Mouse (Mus musculus) skeletal muscle tissue, adult 2 months (tissue): ENCODE results near the gene Frmd4b.

Experiments used
- DNase-seq: peaks from one replicate; pipeline ENCODE4 v3.0.0-alpha.2; 2012; ENCODE audit warnings: low read depth, low spot score

The Frmd4b gene

GRCm38 (mm10) chr6:97580479-97581030 lies 36.8 kb downstream of the Frmd4b start:
- DNase-seq, result no peak

GRCm38 (mm10) chr6:97579704-97580103 lies 37.6 kb downstream of the Frmd4b start:
- no peak for DNase-seq

GRCm38 (mm10) chr6:97578210-97578609 lies 39.1 kb downstream of the Frmd4b start:
- no peak for DNase-seq

GRCm38 (mm10) chr6:97577349-97577748 lies 40.0 kb downstream of the Frmd4b start:
- no peak for DNase-seq

DNA sequence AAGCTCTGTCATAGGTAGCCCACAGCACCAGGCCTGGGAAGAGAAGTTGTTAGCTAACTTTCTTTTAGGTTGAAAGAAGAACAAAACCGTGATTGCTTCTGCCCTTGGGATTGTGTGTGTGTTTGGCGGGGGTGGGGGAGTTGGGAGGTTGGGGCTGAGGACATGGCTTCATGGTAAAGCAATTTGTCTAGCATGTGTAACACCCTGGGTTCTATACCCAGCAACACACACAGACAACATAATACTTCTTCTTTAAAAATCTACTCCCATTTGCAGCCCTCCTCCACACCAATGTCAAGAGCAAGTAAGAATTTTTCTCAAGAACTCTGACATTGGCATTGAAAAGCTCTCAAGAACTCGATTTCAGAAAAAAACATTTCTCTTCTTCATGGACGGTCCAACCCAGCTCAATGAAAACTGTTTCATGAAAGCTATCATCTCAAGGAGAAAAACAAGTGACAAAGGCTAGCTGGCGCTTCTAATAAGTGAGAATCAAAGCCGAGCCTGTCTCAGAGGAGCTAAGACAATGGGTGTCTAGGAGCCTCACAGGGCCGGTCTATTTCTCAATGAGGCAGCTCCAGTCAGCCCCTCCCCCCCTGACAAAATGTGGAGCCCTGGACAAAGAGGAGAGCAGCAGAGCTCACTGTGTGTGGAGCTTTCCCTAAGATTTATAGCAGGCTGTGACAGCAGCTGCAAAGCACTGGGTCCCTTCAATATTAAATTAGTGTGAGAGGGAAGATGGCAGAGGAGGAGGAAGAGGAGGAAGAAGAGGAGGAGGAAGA lies 40.6 kb downstream of the Frmd4b start:
- DNase-seq, result no peak

DNA sequence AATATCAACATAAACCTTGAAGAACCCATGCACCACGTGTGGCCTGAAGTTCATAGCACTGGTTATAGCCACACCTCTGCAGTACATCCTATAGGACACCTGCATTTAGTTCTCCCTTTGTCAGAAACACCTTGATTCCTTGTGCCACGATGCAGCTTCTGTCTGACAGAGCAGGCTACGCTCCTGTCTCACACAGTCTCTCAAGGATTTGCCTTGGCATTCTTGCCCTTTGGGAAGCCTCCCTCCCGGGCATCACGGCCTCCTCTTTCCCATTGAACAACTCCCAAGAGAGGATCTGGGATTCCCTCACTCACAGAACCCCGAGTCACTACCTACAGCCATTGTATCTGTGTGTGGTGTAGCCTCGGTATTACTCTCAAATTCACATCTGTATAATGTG lies 41.2 kb downstream of the Frmd4b start:
- DNase-seq, result no peak

DNA sequence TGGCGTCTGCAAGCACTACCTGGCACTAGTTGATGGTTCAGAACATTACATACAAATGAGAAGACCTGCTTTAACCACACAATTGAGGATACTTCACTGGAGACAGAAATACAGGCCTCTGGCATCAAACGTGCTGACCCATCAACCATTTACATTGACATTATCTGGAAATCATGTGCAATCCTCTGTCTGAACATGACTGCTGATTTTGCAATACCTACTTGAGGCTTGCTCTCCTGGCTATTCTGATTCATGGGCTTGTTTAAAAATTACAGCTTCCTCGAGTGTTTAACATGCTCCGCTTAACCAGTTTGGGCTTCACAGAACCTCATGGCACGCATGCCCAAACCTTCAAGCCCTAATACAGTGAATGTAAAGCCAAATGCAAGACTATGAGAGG lies 42.4 kb downstream of the Frmd4b start:
- DNase-seq, result no peak

DNA sequence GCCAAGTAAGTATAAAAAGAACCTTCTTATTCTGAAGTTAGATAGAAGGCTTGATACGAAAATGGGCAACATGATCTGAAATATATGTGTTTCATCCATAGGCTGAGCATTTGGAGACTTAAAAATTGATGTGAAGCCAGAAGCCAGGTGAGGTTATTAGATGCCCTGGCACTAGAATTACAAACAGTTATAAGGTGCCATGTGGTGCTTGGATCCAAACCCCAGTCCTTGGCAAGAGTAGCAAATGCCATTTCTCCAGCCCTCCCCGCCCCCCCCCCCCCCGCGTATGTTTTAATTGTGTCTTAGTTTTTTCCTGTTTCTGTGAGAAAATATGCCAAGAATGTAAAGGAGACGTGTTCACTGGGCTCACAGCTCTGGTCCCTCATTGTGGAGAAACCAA lies 45.1 kb downstream of the Frmd4b start:
- DNase-seq, result no peak

GRCm38 (mm10) chr6:97568538-97568937 lies 48.8 kb downstream of the Frmd4b start:
- no peak for DNase-seq

GRCm38 (mm10) chr6:97566746-97567145 lies 50.6 kb downstream of the Frmd4b start:
- no peak for DNase-seq

GRCm38 (mm10) chr6:97557147-97557546 lies 60.2 kb downstream of the Frmd4b start:
- DNase-seq, result no peak

DNA sequence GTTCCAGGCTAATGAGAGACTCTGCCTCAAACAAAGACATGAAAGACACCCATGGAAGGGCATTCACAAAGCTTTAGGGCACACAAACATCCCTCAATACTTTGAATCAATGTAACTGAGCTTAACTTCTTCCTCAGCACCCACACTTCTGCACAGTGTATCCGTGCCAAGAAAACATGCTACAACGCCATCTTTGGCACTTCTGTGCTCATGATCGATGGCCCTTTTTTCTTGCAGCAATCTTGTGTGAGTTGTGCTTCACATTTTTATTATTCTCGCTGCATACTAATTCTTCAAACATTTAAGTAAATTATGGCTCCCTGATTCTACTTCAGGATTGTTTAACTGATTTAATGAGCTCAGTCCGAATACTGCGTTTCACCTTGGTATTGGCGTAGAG lies 61.7 kb downstream of the Frmd4b start:
- no peak for DNase-seq

DNA sequence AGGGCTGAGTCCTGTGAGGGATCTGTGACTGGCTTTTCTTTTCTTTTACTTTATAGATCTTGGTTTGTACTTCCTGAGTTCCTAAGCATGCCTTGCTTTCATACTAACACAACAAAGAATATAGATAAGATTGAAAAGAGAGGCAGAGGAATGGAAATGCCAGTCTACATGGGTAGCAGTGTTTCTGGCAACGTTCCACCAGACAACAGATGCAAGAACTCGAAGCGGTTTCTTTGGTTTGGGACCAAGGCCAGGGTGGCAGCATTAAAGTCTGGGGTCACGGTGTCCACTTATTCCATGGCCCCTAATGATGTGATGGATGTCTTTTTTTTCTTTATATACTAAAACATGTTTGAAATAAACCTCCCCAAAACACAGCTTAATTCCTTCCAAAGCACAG lies 63.9 kb downstream of the Frmd4b start:
- no peak for DNase-seq

- DNase-seq, result no peak
These were observed 64.8 kb downstream of the Frmd4b start for GRCm38 (mm10) chr6:97552573-97552972.

DNA sequence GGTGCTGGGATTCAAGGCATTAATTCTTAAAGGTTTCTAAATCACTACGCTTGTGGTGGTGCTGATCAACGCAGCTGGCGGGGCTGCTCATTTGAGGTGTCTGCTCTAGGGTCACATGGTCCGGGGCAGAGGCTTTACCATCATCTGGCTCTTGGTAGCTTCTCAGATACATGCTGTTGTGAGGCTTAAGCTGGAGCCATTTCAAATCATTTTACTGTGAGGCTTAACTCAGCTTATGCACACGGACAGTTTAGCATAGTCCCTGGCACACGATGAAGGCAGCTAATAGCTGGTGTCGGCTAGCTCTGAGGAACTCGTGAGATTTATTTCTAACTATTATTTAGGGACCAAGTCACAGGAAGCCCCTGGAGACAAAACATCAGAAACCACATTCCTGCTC lies 65.5 kb downstream of the Frmd4b start:
- no peak for DNase-seq

DNA sequence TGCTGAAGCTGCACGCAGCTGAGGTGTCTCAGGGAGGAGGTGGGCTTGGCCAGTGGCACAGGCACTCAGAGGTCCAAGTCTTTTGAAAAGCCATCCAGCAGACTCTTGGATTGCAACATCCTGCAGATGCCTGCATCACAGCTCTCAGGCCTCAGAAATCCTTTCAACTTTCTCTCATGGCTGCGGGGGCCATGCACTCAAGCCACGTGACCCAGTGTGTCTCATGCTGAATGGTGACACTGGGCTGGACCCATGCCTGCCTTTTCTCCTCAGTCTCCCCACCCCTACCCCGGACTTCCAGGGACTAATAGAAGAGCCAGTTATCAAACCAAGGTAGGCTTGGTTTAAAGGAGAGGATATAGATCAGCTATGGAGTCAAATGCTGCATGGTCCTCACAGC lies 66.2 kb downstream of the Frmd4b start:
- DNase-seq, result no peak

- DNase-seq, result no peak
These were observed 76.9 kb downstream of the Frmd4b start for GRCm38 (mm10) chr6:97540458-97540857.

DNA sequence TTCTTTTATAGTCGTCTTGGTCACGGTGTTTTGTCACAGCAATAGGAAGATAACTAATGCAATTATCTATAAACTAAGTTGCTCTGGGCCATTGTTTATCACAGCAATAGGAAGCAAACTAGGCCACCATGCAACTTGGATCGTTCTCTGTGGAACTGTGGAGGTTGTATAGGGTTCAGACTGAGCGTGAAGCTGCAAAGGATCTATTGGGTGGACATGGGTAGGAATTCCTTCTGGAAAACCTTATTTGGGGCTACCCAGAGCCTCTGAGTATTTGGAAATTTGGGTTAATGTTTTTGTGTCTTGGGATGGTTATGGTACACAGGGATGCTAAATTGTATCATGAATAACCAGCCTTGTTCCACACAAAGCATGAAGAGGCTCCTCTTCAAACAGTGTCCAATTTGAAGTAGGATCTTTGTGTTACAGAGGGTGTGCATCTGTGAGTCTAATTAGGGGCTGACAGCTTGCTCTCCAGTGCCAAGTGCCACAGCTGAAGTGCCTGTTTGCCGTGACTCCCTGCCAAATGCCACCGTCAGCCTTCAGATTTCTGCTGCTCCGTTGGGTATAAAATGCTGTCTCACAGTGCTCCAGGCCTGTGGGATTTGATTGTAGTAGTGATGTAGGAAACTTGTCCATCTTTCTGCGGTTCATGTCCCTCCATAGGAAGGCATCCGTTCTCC lies 81.4 kb downstream of the Frmd4b start:
- DNase-seq, result no peak

DNA sequence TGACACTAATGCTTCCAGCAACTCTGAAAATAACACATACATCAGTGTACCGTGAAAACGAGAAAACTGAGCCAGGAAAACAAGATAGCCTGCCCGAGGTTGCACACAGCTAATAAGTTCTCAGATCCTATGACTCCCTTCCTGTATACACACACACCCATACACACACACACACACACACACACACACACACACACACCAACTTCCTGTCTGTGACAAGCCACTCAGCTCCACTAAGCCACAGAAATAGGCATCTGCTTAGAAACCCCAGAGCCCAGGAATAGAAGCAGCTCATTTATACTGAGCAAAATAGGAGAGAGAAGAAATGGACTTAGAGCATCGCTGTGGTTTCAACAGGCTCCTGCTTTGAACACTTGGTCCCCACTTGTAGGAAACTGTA lies 86.3 kb downstream of the Frmd4b start:
- DNase-seq, result no peak

DNA sequence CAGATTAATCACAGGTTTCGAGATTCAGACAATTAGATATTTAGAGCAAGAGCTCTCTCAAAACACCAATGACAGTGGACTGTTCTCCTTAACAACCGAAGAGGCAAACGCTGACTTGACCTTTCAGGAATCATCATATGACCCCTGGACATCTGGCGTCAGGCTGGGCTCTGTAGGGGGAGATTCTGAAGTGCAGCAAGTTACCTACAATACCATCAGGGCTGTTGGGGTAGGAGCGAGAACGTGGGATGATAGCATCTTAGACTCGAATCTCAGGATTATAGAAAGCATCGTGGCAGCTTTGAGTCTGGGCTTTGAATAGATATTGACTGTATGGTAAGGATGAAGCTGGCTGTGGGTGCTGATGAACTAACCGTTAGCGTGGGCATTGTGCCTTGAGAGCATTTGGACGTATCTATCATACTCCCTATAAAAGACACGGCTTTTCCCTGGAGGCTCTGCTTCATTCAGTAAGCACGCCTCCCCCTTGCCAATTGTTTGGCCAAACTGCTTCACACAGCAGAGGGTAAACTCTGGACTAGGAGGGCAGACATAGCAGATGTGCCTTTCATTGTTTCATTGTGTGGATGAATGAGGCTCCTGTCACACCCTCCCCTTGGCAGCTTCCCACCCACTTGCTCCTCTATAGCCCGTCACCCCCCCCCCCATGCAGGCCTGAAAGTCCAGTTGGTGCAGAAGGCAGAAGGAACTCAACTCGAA lies 88.2 kb downstream of the Frmd4b start:
- DNase-seq, result no peak

GRCm38 (mm10) chr6:97526092-97526491 lies 91.2 kb downstream of the Frmd4b start:
- DNase-seq, result peak; percentile 62

DNA sequence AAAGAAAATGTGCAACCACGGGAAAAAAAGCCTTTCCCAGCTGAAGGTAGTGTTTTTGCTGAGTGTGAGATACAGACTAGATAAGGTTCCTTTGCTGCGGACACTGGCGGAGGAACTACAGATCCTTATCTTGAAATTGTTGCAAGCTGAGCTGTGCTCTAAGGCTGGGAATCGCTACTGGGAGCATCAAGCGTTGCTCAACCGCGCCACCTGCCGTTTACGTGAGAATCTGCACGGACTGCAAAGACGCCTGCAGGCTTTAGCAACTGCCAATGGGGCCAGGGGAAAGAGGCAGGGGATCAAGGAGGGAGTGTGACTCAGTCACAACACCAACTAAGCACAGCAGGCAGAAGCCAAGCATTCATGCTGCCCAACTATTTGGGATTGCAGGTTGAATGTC lies 94.2 kb downstream of the Frmd4b start:
- peak; percentile 61 for DNase-seq
